Mouse (Mus musculus): ENCODE results near the gene Nlgn3. TPM values are rescaled to one million over a fixed set of nuclear protein-coding genes. Genes with fewer than 3 reads are reported as not detected.
A peak's percentile ranks its signal among the peaks of the same experiment; 100 is the strongest.

Gene Nlgn3
- total RNA-seq (2021): 100 to 1,000 TPM; 144 to 152 TPM
- long read RNA-seq, experiment 1, full-length matches to known transcripts: 26 of 58 reads
- long read RNA-seq, experiment 1, partial matches to known transcripts: 5 of 58 reads
- long read RNA-seq, experiment 1, other reads (novel, unspliced or antisense): 27 of 58 reads
- long read RNA-seq, experiment 2, full-length matches to known transcripts: 7 of 22 reads
- long read RNA-seq, experiment 2, partial matches to known transcripts: 0 of 22 reads
- long read RNA-seq, experiment 2, other reads (novel, unspliced or antisense): 15 of 22 reads

DNA sequence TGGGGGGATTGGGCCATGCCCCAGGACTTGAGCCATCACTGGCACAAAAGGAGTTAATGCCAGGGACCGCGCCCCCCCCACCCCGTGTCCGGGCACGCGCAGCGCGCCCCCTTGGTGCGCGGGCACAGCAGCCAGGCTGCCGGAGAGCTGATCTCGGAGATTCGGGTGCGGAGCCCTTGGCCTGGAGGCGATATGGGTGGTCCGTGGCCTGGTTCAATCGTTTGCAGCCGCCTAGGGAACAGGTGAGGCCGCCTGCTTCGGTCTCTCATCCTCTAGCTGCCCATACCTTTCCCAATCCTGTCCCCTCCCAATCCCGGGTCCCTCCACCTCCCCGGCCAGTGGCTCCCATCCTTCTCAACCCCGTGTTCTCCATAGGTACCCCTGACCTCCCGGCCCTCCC lies at the start of gene Nlgn3:
Gene Nlgn3, plus strand, starts transcription at position 114 of the 400 bp plus-strand sequence.
- peak; percentile 39 to 42 for DNase-seq (ENCODE audit: low spot score in 2 of 2)

DNA sequence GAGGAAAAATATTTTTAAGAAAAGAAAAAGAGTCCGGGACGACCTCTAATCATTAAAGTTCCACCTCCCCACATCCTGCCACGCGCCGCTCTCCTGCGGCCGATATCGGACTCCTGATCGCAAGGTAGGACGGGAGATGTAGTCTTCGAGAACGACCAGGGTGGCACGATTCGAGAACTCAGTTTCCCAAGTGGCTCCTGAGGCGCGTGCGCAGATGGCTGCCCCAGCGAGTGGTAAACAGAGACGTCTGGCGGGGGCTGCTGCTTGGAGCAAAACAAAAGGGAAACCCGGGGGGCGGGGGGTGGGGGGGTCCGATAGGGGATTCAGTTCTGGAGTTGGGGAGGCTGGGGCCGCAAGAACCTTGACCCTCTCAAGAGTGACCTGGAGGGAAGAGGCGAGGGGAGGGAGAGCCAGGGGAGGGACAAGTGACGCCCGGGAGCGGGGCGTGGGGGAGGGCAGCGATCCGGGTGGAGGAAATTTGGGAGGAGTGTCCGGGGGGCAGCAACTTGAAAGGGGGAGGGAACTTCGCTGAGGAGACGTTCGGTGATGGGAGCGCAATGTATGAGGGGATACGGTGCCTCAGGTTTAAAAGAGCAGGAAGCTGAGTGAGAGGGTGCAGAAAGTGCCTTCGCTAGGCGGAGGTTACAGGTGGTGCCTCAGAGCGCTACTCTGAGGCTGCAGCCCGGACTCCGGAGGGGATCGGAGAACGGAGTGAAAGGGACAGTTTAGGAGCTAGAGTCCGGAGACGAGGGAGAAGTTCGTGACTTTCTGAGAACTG lies 44.8 kb upstream of the Nlgn3 start, which contains the start of gene Foxo4:
Gene Foxo4, plus strand, starts transcription at position 577 of the 778 bp plus-strand sequence.
- peak; percentile 72 to 85 for DNase-seq (ENCODE audit: low spot score in 2 of 2)

DNA sequence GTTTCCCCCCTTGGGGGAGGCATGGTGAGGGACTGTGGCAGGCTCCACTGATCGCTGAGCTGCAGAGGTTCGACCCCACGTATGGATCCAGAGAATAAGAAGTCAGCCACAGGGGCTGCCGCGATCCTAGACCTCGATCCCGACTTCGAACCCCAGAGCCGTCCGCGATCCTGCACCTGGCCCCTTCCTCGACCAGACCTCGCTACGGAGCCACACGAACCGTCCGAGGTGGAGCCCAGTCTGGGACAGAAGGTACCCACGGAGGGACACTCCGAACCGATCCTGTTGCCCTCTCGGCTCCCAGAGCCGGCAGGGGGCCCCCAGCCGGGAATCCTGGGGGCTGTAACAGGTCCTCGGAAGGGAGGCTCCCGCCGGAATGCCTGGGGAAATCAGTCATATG lies 44.2 kb upstream of the Nlgn3 start:
- no peak for DNase-seq (ENCODE audit: low spot score in 2 of 2)

DNA sequence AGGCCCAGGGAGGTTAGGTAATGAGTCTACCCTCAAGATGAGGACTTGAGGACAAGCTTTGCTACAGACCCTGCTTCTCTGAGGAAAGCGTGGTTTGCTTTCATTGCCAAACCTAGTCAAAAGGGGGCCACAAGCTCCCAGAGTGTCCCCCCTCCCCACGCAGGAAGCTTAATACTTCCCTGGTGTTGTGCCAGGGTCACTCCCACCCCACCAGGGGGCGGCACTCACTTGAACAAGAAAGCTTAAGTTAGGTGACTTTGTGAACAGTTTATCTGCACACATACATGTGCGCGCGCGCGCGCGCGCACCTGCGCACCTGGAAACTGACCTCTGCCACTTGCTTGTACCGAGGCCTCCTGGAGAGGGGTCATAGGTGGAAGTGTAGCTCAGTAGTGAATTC lies 42.4 kb upstream of the Nlgn3 start:
- no peak for DNase-seq (ENCODE audit: low spot score in 2 of 2)

DNA sequence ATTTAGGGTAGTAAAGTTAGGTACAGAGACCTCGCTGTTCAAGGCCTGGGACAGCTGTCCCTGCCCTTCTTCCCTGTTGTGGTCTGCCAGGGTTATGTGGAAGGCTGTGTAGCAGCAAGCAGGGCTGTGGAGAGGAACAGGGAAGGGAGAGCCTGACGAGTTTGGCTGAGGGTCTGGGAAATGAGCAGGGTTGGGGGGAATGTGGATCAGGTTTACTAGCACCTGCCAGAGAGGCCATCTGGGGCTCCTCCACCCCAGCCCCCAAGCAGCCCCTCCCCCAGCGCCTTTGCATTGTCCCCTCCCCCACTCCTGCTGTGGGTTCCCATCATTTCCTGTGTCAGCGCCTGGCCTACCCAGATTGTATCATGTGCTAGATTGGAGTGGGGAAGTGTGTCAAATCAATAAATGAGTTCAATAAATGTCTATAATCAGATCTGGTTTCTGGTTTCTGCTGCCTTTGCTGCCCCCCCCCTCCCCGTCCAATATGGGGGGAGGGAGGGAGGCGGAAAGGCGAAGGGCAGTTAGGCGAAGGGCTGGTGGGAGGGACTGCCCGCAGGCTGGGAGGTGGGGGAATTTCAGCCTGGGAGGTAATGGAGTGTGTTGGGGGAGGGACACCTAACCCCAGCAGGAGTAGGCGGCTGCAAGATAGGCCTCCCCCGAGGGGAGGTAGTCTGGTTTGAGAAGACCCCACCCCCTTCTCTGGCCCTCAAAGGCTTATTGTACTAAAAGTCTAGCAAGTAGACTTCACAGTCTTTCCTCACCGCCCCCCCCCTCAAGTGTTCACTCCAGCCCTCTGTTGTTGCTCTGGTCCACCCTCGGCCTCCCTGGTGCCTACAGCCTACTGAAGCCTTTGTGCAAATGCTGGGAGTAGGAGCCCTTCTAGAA lies 38.3 kb upstream of the Nlgn3 start:
- no peak for DNase-seq (ENCODE audit: low spot score in 2 of 2)

DNA sequence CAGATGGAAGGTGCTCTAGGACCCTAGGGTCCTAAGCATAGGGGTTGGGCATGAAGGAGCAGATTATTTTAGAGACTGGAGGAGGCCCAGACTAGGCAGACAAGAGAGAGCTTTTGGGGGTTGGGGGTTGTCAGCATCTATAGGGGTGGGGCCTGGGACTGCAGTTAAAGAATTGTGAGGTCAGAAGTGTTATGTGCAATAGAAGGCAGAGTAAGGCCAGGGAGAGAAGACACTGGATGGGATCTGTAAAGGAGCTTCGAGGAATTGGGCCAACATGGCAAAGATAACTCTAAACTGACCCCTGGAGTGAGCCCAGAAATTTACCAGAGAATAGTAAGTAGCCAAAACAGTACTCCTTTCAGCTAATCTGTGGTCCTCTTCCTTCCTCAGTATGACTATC lies 35.1 kb upstream of the Nlgn3 start, which contains the start of gene Gm614:
Gene Gm614, minus strand, starts transcription at position 101 of the 400 bp plus-strand sequence.
- no peak for DNase-seq (ENCODE audit: low spot score in 2 of 2)

DNA sequence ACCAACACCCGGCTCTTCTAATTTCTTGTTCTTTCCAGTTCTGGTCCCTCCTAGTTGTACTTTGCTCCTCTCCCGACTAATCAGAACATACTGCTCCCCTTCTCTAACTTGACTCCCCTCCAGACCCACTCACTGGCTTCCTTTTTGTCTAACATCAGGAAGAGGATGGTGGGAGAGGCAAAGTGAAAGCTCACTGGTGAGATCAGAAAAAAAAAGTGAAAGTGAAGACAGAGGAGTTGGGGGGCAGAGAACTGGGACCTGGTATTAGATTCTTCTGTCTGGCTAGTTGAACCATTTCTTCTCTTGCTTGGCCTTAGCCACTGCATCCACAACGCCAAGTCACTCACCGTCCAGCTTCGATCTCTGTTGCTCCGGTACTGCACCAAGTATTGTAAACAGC lies 32.3 kb upstream of the Nlgn3 start:
- no peak for DNase-seq (ENCODE audit: low spot score in 2 of 2)

DNA sequence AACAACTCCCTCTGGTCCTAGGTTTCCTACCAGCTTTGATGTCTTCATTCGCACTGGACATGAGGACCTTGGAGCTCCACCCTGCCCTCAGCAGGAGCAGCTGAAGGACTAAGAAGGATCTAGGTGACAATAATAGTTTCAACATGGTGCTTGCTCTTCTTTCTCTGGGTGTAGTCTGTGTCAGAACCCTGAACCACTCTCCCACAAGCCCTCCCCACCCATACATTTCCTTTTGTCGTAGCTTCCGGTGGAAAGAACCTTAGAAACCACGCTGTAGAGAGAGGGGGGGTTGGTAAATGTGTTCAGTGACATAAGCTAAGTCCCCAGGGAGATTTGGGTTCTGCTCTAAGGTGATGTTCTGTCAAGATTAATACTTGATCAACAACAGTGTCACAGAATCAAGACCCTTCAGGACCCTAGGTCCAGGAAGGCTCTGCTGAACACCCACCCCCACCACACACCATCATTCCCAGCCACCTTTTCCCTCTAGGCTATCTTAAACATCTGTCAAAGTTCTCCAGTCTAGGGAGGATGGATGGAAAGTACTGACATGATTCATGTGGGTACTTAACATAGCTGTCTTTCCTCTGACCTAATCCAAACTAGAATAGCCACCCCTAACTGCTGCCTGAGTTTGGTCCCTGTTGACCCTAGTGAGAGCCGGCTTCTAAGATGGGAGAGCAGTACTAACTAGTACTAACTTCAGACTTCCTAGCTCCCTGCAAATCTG lies 30.8 kb upstream of the Nlgn3 start, which contains the start of gene Il2rg:
Gene Il2rg, minus strand, starts transcription at position 231 of the 730 bp plus-strand sequence.
- no peak for DNase-seq (ENCODE audit: low spot score in 2 of 2)

DNA sequence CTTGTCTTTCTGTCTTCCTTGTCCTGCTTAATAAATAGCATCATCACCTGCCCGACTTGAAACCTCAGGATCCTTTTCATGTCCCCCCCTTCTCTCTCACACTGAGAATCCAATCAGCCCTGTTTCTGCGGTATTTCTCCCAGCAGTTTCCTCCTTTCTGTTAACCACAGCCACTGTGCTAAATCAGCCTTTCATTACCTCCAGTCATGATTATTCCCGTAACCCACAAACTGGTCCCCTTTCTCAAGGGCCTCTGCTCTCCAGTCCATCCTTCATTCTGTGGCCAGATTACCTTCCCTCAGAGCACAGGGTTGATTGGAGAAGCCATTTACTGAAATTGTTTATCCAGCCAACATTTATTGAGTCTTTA lies 30.2 kb upstream of the Nlgn3 start, which contains the start of gene Gm20489:
Gene Gm20489, minus strand, starts transcription at position 269 of the 370 bp plus-strand sequence.
- no peak for DNase-seq (ENCODE audit: low spot score in 2 of 2)

DNA sequence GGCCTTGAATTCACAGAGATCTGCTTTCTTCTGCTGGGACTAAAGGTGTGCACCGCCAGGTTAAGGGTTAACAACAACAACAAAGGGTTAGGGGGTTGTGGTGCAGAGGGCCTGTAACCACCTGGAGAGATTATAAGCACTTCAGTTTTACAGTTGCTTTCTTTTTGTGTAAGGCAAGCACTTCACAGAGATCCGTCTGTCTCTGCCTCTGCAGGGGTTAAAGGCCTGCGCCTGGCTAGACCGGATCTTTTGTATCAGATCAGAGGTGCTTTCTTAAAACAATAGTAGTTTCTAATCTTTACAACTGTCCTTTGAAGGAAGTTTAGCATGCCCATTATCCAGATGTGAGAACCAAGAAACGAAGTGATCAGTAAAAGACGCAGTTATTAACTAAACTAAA lies 25.6 kb upstream of the Nlgn3 start:
- no peak for DNase-seq (ENCODE audit: low spot score in 2 of 2)

DNA sequence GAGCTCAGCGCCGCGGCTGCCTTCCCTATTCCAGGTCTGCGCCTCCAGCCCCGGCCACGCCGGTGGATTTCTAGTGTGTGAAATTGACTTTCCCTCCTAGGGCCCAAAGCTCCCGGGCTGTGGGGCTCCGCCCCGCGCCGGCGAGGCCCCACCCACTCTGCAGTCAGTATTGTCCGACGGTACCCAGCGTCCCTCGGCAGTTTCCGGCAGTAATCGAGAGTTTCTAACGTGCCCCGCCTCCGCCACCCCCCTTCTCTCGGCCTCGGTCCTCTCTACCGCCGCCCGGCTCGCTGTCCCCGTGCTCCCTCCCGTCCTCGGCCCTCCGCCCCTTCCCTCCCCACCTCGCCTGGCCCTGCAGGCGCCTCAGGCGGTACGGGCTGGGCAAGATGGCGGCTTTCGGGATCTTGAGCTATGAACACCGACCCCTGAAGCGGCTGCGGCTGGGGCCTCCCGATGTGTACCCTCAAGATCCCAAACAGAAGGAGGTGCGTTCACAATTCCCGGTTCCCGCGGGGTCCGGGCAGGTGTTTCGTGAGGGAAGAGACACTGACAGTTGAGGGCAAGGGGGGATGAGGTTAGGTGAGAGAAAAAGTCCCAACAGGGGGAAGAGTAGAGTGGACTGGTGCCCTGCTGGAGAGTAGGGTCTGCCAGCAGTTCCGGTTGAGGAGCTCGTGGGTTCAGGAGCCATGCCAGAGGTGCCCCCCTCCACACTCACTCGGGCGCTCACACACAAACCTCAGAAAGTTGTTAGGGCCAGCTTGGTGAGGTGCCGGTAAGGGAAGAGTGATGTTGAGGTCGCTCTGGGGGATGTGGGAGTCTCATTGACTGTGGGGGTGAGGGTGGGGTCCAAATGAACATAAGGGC lies 24.9 kb upstream of the Nlgn3 start, which contains the start of gene Med12:
Gene Med12, plus strand, starts transcription at position 156 of the 864 bp plus-strand sequence.
- DNase-seq (ENCODE audit: low spot score in 2 of 2): peak; percentile 68 to 83

DNA sequence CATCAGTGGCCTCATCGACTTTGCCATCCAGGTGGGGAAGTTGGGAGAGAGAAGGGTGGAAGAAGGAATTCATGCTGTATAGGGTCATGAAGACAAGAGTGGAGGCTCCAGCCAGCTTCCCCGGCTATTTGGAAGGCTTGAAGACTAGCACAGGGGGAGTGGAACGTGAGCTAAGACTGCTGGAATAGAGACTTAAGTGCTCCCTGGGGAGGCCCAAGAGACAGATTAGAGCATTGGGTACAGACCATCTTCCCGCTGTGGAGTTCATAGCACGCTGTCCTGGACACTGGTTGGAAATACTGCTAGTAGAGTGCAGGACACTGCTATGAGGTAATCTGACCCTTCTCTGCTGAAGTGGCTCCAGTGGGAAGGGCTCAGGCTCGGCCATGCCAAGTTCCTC lies 16.2 kb upstream of the Nlgn3 start:
- no peak for DNase-seq (ENCODE audit: low spot score in 2 of 2)

DNA sequence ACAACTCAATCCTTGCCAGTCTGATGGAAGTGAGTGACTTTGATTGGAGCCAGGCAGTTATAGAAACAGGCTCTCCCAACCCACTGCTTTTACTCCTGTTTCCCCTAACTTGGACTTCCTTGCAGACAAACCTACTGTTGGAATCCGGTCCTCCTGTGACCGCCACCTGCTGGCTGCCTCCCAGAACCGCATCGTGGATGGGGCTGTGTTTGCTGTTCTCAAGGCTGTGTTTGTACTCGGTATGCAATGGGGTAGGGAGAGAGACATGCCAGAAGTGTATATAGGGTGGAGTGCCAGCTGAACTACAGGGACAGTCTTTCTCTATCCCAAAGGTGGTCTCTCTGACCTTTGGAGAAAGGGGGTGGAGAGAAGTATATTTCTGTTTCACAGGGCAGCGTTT lies 13.4 kb upstream of the Nlgn3 start:
- peak; percentile 49 to 53 for DNase-seq (ENCODE audit: low spot score in 2 of 2)

DNA sequence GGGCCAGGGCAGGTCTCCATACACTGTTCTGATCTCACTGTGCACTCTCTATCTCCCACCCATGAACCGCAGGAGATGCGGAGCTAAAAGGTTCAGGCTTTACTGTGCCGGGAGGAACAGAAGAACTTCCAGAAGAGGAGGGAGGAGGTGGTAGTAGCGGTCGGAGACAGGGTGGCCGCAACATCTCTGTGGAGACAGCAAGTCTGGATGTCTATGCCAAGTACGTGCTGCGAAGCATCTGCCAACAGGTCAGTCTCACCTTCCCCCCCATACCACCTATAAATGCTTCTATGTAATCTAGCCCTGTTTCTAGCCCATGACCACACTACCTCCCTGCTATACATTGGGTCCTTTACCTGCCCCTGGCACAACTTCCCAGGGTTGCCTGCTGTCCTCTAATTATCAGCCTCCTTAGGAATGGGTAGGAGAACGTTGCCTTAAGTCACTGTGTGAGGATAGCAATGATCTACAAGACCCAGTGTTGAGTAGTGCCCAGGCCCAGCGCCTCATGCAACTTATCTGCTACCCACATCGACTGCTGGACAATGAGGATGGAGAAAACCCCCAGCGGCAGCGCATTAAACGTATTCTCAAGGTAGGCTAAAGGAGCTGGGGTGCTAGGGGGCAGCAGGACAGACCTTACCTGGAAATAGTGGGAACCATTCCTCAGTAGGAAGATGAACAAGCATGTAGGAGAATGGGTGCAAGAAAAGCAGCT lies 12.9 kb upstream of the Nlgn3 start:
- DNase-seq (ENCODE audit: low spot score in 2 of 2): no peak

DNA sequence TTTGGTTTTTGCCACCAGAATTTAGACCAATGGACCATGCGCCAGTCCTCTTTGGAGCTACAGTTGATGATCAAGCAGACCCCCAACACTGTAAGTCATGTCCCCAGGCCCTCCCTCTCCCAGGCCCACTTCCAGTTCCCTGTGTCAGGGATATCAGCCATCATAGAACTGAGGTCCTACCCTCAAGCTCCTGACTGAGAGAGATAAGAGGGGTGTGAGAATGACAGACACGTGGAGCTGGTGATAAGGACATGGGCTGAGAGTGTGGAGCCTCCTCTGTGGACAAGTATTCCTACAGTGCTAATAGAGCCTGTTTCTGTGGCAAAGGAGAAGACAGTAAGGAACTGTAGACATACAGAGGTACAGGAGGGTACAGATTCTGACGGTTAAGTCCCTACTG lies 11.4 kb upstream of the Nlgn3 start:
- DNase-seq (ENCODE audit: low spot score in 2 of 2): no peak

DNA sequence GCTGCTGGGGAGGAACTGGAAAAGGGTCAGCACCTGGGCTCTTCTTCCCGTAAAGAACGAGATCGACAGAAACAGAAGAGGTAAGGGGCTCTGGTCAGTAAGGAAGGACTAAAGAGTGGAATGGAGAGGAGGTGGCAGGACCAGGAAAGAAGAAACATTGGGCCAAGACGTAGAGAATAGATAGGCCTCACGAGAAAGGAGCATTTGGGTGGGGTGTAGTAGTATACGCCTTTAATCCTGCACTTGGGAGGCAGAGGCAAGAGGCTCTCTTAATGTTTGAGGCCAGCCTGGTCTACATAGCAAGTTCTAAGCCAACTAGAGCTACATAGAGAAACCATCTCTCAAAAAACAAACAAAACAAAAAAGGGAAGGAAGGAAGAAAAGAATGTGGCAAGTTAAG lies 10.5 kb upstream of the Nlgn3 start:
- no peak for DNase-seq (ENCODE audit: low spot score in 2 of 2)

DNA sequence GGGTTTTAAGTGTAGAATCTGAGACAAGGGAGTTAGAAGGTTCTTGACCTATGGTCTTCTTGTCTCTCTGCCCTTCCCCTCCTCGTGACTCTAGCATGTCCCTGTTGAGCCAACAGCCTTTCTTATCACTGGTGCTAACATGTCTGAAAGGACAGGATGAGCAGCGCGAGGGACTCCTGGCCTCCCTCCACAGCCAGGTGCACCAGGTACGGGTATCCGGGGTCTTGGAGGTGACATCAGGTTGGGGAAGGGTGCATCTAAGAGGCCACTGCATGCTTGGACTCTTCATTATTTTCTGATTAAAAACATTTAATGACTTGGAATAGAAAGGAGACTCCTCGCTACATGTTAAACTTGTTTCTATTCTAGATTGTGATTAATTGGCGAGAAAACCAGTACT lies 9.9 kb upstream of the Nlgn3 start:
- DNase-seq (ENCODE audit: low spot score in 2 of 2): no peak

DNA sequence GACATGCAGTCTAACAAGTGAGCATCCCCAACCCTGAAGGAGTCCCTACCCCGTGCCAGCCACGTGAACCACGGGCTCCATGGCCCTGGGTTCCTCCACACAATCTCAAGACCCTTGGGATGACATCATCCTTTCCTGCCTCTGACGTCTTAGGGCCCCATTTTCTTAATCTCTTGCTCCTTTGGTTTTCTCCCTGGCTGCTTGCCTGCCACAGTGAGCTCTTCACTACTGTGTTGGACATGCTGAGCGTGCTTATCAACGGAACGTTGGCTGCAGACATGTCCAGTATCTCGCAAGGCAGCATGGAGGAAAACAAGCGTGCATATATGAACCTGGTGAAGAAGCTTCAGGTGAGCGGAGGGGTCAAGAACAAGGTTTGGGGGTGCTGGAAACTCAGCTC lies 8.9 kb upstream of the Nlgn3 start:
- DNase-seq (ENCODE audit: low spot score in 2 of 2): no peak

Measured in left cerebral cortex, adult 18-20 months (tissue).